Mouse (Mus musculus) brain, adult 2 months (tissue): ENCODE measurements around the gene Gadd45gip1.

Experiments
- DNase-seq: peaks from one replicate; pipeline ENCODE4 v3.0.0; 2011; ENCODE audit warnings: low read depth, low spot score

The Gadd45gip1 gene

DNA sequence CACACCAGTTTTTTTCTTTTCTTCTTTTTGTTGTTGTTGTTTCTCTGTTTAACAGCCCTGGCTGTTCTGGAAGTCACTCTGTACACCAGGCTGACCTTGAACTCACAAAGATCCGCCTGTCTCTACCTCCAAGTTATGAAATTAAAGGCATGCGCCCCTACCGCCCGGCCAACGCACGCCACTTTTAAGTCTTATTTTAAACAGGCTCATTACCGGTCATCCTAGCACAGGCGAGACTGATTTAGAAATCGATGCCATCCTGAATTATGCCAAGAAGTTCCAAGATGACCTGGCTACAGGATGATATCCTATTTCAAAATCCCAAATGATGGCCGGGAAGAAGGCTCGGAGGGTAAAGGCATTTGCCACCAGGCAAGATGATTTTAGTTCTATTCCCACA lies at the start of gene Gadd45gip1:
Gadd45gip1 (plus strand) TSS at position 33 of the 400 bp plus-strand sequence.
- DNase-seq: peak; percentile 59

DNA sequence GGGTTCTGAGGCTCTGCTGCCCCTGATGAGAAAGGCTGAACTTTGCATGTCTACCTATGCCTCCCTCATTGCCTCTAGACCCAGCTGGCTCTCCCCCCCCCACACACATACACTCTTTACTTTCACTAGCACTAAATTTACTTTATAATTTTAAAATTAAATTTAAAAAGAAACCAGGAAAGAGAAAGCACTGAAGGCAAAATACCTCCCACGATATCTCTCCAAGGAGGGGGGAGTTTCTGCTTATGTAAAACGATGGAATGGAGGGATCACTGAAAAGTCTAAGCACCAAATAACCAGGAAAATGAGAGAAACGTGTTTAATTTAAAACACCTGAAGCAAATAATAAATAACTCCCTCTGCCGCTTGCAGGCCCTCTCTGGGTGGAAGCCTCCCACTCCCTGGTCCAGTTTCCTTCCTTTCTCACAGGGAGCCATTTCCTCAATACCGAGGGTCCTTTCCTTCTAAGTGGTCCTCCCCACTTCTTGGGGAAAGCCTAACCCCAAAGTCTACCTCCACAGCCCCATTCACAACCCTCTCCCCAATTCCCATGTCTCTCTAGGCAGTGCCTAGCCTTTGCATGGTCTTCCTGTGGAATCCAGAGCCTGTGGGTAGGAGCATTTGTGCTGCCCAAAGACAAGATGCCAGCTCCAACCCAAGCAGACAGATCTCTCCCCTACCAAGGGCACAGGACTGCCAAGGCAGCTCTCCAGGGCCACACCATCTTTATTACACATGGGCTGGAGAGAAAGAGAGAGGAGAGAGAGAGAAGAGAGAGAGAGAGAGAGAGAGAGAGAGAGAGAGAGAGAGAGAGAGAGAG lies 49.4 kb upstream of the Gadd45gip1 start:
- peak; percentile 67 for DNase-seq

DNA sequence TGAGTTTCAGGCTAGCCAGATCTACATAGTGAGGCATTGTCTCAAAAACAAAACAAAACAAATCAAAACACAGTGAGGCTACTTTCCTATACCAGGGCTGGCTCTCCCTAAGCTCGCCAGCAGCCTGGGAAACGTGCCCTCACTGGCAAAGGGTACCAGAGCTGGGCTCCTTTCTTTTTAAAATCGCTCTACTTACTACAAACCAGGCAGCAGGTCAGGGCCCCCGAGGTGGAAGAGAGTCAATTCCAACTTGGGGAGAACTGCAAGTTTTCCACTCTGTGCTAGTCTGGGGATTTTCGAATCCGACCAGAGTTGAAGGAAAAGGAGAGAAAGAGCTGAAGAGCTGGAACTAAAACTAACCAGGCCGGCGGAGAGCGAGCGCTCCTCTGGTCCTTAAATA lies 48.6 kb upstream of the Gadd45gip1 start:
- peak; percentile 68 for DNase-seq

DNA sequence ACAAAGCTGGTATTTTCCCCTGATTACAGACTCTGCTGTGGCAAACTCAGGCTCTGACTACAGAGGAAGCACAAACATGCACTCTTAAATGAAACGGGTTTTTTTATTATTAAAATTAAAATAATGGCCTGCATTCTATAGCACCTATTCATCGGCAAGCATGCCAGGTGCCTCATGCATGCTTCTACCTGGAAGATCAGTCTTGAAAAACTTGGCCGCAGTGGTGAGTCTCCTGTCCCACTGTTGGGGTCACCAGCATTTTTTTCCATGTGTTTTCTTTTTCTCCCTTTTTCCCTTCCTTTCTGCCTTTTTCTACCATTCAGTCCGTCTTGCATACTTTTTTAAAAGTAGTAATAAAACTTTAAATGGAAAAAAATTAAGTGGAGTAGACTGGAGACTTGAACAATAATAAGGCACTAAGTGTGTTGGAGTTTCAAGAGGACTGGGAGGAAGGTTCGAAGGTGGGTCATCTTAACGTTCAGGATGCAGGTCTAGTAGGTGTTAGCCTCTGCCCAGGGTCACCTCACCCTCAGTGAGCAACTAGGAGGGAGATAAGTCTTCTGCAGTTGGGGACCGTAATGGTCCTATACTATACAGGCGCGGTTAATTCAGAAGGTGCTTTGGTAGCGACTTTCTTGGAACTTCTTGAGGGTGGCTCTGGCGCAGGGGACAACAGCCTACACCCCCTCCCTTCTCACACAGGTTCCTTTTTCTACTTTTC lies 48.0 kb upstream of the Gadd45gip1 start:
- peak; percentile 8 for DNase-seq

DNA sequence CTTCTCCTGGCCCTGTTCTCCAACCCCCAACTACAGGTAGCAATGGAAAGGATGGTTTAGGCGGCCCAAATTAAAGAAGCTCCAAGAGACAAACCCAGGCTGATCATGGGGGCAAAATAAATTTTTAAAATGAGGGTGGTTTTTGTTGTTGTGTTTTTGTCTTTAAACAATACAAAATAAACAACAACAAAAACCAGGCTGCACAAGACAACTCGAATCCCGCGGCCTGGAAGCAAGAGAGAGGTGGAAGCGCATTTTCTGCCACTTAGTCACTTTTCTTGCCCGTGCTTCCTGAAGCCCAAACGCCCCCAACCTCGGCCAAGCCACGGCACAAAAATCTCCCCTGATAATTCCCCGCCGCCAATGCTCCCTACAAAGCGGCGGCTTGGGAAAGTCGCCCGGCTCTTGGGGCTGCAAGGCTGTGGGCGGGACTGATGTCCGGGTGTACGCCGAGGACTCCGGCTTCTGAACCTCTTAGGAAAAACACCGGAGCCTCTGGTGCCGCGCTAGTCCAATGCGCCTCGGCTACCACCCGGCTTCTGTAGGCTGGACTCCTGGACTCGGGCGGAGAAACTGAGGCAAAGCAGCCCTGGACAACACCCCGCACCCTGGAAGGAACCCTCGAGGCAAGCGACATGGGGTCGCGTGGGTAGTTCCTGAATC lies 47.3 kb upstream of the Gadd45gip1 start:
- peak; percentile 75 for DNase-seq

DNA sequence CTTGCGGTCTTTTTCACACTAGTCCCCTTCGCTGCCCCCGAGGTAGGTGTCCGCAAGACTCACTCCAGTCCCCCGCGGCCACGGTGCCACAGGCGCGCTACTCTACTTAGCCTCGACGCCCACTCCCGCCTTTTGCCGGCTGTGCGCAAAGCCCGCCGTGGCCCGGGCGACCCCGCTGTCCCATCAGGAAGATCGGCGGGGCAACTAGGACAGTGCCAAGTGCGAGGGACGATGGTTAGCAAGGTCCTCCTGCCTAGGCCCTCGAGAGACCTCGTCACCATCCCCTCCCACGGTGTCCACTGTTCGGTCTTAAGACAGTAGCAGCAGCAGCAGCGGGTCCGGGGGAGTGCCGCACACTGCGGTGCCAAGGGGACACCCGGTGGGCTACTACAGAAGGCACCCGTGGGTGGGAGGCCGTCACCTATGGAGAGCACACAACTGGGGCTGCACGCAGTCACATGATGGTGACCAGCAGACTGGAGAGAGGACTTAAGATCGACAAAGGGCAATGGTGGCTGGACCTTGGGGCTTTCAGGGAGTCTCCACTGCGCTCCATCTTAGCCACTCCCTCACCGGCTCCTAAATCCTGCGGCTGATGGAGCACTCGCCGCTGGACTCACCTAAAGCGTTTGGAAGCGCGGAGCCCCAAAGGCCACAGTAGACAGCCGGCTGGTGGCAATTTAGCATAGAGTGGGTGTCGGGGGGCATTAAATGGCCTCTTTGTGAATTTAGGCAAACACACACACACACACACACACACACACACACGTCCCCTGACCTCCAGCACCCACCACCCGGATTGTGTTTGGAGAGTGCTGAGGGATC lies 46.4 kb upstream of the Gadd45gip1 start:
- DNase-seq: peak; percentile 61

DNA sequence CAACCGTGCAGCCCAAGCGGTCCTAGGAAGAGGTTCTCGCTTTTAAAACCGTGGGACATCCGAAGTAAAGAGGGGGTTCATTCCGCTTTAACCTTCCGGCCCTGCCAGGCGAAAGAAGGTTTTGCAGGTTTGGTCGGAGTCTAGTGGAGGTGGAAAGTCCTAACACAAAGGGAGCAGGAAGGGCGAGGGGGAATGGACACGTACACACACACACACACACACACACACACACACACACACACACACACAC lies 45.9 kb upstream of the Gadd45gip1 start:
- no peak for DNase-seq

DNA sequence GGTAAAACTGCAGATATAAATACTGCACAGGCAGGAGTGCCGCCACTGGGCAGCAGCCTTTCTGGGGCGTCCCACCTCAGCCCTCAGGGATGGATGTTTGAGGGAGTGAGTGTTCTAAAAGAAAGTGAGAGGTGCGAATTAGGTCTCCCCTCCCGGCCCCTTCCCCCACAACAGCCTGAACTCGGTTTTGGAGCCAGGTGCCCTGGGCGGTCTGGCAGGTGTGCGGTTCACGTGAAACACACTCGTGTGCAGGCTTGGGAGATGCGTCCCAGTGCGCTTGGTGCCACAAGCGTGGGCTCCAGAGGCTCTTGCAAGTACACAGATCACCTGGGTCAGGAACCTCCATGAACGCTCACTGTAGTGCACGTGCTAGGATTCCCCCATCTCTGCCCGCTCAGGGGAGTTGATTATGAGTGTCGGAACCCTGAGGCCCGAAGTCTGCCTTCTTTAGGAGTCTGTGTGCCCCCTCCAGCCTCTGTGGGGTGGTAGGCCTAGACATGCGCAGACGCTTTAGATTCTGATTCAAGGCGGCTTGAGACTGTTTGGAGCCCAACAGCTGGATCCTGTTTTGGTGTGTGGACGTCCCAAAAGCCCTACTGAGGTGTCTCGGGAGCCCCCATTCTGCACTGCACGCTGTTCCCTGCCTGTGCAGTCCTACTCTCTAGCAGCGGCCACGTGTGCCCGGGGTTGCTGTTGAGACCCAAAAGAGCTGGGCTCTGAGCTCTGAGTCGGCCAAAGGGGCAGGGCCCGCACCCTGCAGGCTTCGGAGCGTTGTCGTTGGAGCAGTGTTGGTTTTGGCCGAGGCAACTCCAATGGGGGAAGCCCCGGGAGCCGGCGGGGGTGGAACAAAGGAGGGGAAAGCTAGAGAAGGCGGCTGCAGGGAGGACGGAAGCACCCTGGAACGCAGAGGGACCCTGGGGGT lies 45.3 kb upstream of the Gadd45gip1 start:
- DNase-seq: no peak

DNA sequence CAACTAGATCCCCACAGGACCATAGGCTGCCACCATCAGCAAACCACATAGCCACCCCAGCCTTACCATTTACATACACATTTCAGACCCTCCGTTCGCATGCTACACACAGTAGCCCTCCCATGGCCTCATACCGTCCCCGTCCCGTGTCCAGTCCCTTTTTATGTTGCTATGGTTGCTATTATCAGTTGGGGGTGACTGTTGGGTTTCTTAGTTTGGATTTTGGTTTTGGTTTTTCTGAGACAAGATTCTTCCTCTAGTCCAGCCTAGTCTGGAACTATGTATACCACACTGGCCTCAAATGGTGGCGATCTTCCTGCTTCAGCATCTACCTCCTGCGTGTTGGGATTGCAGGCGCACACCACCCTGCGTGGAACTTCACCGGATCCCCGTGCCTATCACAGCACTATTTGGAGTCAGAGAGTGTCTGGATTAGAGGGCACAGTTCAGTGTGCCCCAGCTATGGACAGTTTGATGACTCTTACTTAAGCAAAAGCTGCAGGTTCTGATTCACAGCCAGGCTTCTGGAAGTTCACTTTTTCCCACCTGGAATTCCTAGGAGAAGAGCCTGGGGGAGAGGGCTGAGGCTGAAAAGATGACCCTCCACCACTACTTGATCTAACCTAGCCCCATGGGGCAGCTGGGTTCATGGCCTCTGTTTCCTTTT lies 44.4 kb upstream of the Gadd45gip1 start:
- no peak for DNase-seq

DNA sequence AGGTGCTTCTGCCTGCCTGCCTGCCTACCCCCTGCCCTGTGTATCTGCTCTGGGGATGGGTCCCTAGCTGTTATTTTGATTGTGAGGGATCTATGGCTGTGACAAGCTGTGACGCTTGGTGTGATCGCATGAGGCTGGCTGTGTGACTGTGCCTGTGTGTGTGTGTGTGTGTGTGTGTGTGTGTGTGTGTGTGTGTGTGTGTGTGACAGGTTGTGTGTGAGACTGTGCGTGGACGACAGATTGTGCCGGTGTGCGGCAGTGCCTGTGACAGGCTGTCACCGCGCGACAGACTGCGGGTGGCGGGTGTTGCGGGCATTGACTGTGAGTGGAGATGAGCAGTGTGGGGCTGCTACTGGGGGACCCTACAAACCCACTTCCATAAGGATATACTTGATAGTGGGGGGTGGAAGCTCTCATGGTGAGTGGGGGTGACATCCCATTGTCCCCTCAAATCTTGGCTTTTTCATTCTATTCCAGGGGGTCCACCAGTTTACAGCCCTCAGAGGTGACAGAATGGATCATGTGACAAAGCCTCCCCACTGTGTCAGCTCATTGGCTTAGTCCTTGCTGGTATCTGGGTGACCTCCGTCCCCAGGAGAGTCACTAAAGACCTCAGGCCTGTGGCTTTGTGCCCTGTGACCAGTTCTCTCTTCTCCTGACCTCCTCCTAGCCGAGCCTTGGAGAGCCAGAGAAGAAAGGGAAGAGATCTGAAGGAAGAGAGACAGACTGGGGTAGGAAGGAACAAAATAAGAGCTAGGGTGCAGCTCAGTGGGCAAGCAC lies 43.6 kb upstream of the Gadd45gip1 start:
- DNase-seq: peak; percentile 86

DNA sequence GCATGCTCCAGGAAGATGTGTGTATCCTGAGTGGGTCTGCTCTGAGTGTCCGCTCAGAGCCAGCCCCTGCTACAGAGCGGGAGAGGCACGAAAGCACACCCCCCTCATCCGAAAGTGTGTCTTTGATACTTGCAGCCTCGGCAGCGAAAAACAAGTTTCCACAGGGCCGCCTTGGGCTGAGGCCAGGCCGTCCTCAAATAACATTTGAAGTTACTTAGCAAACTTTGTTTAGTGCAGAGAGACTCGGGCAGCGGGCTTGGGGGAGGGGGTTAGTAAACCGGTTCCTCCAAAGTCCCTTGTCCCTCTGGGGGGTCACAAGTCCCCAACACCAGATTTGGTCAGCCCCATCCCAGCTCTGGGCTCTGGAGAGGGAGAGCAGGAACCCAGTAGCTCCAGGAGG lies 42.4 kb upstream of the Gadd45gip1 start:
- no peak for DNase-seq

DNA sequence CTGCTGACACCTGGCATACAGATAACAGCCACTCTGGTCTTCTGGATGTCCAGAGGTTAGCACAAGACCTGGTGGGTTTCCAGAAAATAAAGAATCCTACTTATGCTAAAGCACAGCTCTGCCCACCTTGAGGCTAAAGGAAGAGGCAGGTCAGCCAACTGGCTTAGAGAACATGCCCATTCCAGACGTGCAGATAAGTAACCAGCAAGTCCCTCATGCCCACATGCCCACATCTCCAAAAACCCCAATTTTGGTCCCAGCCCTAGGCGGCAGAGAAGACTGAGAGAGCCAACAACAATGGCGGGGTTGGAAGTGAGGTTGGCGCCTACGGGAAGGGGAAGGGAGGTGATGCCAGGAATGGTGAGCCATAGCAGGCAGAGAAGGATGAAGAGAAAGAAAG lies 42.0 kb upstream of the Gadd45gip1 start:
- DNase-seq: no peak

DNA sequence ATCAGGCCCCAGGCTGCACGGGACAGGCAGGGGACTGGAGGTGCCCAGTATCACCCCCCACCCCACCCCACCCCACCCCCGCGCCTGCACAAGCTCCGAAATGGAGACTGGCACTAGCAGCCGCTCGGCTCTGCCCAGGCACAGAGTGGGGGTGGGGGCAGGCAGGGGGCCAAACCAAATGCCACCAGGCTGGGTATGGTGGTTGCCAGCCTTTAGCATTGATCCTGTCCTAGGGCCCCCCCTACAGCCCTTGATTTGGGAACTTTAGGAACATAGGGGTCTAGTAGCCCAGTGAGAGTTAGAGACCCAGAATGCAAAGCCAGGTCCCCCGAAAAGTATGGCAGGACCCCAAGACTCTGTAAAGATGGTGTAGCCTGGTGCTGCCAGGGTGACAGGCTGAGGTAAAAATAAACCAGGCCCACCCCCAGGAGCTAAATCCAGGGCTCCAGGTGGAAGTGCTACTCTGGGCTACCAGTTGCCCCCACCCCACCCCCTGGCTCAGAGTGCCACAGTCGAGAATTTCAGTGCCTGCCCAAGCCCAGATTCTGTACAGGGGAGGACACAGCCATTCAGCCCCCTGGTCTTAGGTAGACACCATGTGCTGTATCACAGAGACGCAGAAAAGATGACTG lies 41.4 kb upstream of the Gadd45gip1 start:
- DNase-seq: peak; percentile 91

DNA sequence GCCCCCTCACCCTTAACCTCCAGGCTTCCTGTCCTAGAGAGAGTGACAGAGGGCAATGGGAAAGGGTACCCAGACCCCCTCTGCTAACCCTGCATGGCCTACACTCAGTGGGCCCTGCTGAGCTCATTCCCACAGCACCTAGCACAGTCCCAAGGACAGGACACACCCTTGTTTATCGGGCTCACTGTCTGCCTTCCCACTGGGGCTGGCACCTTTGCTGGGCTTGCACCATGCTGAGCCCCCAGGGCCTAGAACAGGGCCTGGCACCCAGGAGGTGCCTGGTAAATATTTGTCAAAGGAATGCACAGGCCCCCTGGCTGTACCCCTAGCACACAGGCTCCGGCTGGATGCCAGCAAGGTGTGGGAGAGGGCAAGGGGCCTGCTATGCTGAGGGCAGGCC lies 40.8 kb upstream of the Gadd45gip1 start:
- no peak for DNase-seq

DNA sequence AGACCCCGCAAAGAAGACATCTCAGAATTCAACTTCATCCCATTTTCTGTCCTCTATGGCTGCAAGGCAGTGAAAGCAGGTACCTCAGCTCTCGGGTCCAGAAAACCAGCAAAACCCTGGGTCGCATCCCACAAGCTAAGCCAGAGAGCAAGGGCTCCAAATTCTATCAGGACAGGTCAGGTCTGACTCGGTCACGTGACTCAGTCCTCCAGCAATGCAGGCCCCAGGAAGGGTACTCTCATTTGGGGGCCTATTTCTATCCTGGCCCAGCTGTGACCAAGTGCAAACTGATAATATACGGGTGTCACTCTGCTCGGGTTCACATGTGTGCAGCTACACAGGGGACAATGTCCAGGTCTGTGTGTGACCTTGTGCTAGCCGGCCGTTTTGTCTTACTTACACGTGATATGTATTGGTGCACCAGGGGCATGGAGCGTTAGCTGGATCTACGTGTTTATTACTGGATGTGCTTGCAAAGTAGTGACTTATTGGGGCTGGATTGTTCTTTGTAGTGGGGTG lies 38.8 kb upstream of the Gadd45gip1 start:
- DNase-seq: no peak

DNA sequence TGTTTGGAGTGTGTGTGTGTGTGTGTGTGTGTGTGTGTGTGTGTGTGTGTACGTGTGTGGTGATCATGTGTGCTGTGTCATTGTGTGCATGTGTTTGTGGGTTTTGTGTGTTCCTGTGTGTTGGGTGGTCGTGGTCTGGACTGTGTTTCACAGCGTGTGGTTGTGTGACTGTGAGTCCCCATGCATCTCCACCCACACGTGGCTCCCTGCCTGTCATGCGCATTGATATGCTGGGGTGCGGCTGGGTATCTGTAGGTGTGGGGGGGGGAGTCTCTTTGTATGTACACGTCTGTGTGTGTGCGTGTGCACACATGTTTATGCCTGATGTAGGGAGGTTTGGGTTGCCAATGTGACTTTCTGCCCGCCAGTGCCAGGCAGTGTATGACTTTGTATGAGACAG lies 38.2 kb upstream of the Gadd45gip1 start:
- DNase-seq: peak; percentile 70

DNA sequence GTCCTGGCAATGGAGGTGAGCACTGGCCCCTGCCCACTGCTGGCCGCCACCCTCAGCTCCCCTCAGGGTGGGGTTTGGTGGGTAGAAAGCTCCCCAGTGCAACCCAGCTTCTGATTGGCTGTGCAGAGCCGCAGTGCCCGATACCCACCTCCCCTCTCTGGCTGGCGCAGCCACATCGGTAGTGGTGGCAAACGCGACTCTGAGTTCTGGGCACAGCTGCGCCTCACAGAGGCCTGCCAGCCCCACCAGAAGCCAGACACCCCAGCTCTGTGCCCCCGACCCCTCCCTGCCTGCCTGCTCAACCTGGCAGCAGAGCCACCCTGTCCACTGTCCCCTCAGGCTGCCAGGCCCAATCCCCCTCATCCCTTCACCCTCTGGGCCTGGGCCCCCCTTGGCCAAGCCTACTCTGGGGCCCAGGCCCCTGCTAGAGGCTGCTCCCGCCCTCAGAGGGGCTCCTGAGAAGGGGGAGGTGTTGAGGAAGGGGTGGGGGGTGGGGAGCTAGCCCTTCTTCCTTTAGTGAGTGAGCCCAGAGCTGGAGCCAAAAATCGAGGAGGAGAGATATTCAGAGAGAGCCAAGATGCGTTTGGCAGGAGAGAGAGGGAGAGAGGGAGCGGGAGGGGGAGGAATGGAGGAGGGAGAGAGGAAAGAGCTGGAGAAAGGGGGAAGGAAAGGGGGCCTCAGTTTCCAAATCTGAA lies 37.4 kb upstream of the Gadd45gip1 start:
- DNase-seq: peak; percentile 96

DNA sequence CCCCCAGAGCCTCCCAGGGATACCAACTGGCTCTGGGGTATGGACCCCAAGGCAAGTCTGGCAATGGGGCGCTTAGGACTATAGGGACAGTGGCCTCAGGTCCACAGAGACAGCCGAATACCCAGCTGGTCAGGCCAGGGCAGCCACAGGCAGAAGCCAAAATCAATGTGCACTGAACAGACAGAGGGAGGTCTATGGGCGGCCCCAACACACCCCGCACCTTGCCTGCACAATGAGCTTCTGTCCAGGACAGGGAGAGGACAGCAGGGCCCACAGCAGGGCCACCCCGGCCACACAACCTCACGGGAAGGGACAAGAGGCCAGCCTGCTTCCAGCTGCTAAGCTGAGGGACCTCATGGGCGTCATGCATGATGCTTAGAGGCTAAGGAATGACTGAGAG lies 36.8 kb upstream of the Gadd45gip1 start:
- DNase-seq: peak; percentile 80
